Mouse (Mus musculus) midbrain, embryonic 11.5 days (tissue): ENCODE results near the gene Nmb. TPM values are rescaled to one million over a fixed set of nuclear protein-coding genes. Genes with fewer than 3 reads are reported as not detected.

ENCODE experiments used
- ATAC-seq: fragments of 200-750 bp; cut with Nextera tagmentation; 2 replicates; pipeline ENCODE4 v1.8.0; 2017; ENCODE audit warnings: moderate TSS enrichment, moderate library complexity; ENCODE audit not compliant: low FRiP score
- DNase-seq: peaks from one replicate; pipeline ENCODE4 v3.0.0; 2015; ENCODE audit warnings: low spot score; ENCODE audit errors: missing footprints
- H3K27ac ChIP-seq: fragments of 300-500 bp; sonication (generic); 2 replicates; pipeline ENCODE4 v1.5.1; 2014; ENCODE audit warnings: low read depth, low read length
- H3K27me3 ChIP-seq: fragments of 300-500 bp; sonication (generic); 2 replicates; pipeline ENCODE4 v1.6.1; 2014; ENCODE audit warnings: mild to moderate bottlenecking, low read length, moderate library complexity, mixed read lengths; ENCODE audit not compliant: control insufficient read depth, insufficient read depth
- H3K36me3 ChIP-seq: fragments of 300-500 bp; sonication (generic); 2 replicates; pipeline ENCODE4 v1.6.1; 2014; ENCODE audit warnings: mild to moderate bottlenecking, low read length, moderate library complexity, mixed read lengths; ENCODE audit not compliant: control insufficient read depth, insufficient read depth
- H3K4me1 ChIP-seq: fragments of 300-500 bp; sonication (generic); 2 replicates; pipeline ENCODE4 v1.6.1; 2014; ENCODE audit warnings: low read length; ENCODE audit not compliant: control insufficient read depth, insufficient read depth
- H3K4me2 ChIP-seq: fragments of 300-500 bp; sonication (generic); 2 replicates; pipeline ENCODE4 v1.6.1; 2014; ENCODE audit warnings: mild to moderate bottlenecking, moderate library complexity
- H3K4me3 ChIP-seq: fragments of 300-500 bp; sonication (generic); 2 replicates; pipeline ENCODE4 v1.5.1; 2014; ENCODE audit warnings: low read depth, low read length
- H3K9ac ChIP-seq: fragments of 300-500 bp; sonication (generic); 2 replicates; pipeline ENCODE4 v1.6.1; 2014; ENCODE audit warnings: low read length
- H3K9me3 ChIP-seq: fragments of 300-500 bp; sonication (generic); 2 replicates; pipeline ENCODE4 v1.6.1; 2016; ENCODE audit warnings: low read length; ENCODE audit not compliant: control insufficient read depth
- WGBS: fragments of 180-500 bp; shearing (Covaris S2); extraction: QIAGEN DNeasy Blood & Tissue Kit; methylation state at CpG from one replicate; pipeline ENCODE4 v1.1.7; 2014; 5-methylcytosine and 5-hydroxymethylcytosine counted together
- polyA plus RNA-seq: library from polyadenylated mRNA; unstranded; fragments of >200 nt; fragmentation: Nextera tagmentation; extraction: Ambion mirVana; gene quantifications from 2 replicates; pipeline ENCODE4 v1.2.1, GENCODE M21; 2014

The Nmb gene
- polyA plus RNA-seq, 1 experiment from 2014 or later: 6.9 TPM

DNA sequence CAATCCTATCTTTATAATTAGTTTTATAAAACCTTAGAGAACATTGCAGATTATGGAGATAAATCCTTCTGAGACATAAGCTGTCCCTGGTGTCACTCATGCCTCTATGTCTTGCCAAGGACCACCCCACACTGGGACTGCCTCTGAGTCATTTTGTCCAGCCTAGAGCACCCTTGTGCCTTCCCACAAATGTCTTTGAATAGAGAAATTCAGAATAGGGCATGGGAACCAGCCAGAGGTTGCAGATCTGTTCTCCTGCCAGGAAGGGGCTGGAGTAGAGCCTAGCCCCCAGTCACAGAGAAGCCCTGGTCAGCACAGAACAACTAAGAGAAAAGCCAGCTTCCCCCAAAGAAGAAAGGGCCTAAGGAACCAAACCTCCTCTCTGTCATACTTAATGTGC lies 49.6 kb downstream of the Nmb start:
- DNase-seq (no peak), ATAC-seq (no peak)
- Histone ChIP-seq H3K27ac (no peak overlapping the region), H3K27me3 (no peaks in the 10 kb centered on the region), H3K4me1 (no peaks in the 10 kb centered on the region), H3K4me3 (no peak overlapping the region), H3K9ac (no peak overlapping the region), H3K36me3 (no peaks in the 10 kb centered on the region), H3K9me3 (no peaks in the 10 kb centered on the region), H3K4me2 (no peak overlapping the region)

DNA sequence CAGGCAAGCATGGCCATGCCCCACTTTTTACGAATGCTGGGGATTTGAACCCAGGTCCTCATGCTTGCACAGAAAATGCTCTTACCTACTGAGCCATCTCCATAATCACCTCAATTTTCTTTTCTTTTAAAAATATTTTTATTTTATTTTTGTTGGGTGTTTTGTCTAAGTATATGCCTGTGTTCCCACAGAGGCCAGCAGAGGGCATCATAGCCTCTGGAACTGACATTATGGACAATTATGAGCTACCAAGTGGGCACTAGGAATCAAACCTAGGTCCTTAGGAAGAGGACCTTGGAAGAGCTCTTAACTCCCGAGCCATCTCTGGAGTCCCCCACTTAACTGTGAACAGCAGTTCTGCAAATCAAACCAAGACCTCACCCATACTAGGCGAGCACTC lies 51.7 kb downstream of the Nmb start:
- Histone ChIP-seq H3K27ac (no peak overlapping the region), H3K36me3 (no peaks in the 10 kb centered on the region), H3K4me2 (no peak overlapping the region), H3K9me3 (no peaks in the 10 kb centered on the region), H3K27me3 (no peaks in the 10 kb centered on the region), H3K9ac (no peak overlapping the region), H3K4me3 (no peak overlapping the region), H3K4me1 (no peaks in the 10 kb centered on the region)
- DNase-seq (no peak), ATAC-seq (no peak)
- WGBS: 93% methylated on average over 3 of the region's 3 CpGs

Other genes with a start within 250 kb of the Nmb start
- gene Crtc3, start 216.2 kb downstream of the Nmb start, polyA plus RNA-seq: 7.9 and 9.2 TPM in 2 replicates
- 23.5 and 24.8 TPM in 2 replicates for gene Iqgap1, start 79.1 kb downstream of the Nmb start, polyA plus RNA-seq
- gene Zscan2, start 44.2 kb downstream of the Nmb start, polyA plus RNA-seq: 3.8 and 5.0 TPM in 2 replicates
- gene Wdr73, start 3.8 kb downstream of the Nmb start, polyA plus RNA-seq: 36.1 and 41.2 TPM in 2 replicates
- 204 TPM in 2 replicates for gene Sec11a, start 42.7 kb upstream of the Nmb start, polyA plus RNA-seq
- gene Zfp592, start 88.6 kb upstream of the Nmb start, polyA plus RNA-seq: 11.3 and 13.6 TPM in 2 replicates
- 0.11 and 0.26 TPM in 2 replicates for gene Alpk3, start 152.5 kb upstream of the Nmb start, polyA plus RNA-seq
- gene Slc28a1, start 209.7 kb upstream of the Nmb start, polyA plus RNA-seq: 0.06 and 0.07 TPM in 2 replicates